Mouse (Mus musculus): Measurements from ENCODE around the gene Pgp.
A peak's percentile ranks its signal among the peaks of the same experiment; 100 is the strongest.
"Not testable (repeated sequence)": the region's sequence is repeated elsewhere in the genome, so short reads cannot be mapped to it uniquely, and the experiment has no call there.

Gene Pgp

DNA sequence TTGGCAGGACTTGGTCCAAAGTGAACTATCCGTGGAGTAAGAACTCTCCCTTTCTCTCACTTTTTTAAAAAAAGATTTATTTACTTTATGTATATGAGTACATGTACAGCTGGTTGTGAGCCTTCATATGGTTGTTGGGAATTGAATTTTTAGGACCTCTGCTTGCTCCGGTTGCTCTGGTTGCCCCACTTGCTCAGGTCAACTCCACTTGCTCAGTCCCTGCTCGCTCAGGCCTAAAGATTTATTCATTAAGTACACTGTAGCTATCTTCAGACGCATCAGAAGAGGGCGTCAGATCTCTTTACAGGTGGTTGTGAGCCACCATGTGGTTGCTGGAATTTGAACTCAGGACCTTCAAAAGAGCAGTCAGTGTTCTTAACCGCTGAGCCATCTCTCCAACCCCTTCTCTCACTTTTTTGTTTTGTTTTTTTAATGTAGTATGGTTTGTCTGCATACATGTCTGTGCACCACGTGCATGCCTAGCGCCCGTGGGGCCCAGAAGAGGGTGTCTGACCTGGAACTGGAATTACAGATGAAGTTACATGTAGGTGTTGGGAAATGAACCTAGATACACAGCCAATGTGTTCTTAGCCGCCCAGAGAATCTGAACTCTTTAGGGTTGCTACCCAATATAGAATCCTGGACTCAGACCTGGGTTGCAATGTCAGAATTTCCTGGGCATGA, 14.5 kb upstream of the Pgp start:
- not testable (repeated sequence) for DNase-seq (ENCODE audit: inconsistent age in 2 of 2, low spot score in 1 of 2)

DNA sequence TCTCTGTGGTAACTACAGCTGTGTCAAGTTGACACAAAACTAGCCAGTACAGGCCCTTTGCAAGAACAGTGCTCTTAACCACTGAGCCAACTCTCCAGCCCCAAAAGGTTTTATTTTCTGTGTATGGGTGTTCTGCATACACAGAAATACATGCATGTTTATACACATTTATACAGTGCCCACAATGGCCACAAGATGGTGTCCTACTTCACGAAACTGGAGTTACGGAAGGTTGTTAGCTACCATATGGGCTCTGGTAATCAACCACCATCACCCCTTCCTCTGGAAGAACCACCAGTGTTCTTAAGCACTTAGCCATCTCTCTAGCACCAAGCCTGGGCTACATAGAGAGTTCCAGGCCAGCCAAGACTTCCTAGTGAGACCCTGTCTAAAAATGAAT, 8.6 kb upstream of the Pgp start:
- peak in 1 of 2 experiments; percentile 77 for DNase-seq (ENCODE audit: inconsistent age in 2 of 2, low spot score in 1 of 2)

DNA sequence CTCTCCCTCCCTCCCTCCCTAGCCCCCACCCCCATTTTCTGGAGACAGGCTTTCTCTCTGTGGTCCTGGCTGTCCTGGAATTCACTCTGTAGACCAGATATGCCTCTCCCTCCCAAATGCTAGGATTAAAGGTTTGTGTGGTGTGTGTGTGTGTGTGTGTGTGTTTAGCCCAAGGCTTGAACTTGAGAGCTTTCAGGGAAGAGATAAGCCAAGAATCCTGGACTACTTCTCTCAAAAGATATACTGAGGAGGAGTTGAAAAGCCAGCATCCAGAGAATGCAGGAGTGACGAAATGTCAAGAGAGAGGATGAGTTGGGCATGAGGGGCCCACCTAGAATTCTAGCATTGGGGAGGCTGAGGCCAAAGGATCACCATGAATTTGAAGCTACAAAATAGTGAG, 7.3 kb upstream of the Pgp start:
- DNase-seq (ENCODE audit: inconsistent age in 2 of 2, low spot score in 1 of 2): no peak

DNA sequence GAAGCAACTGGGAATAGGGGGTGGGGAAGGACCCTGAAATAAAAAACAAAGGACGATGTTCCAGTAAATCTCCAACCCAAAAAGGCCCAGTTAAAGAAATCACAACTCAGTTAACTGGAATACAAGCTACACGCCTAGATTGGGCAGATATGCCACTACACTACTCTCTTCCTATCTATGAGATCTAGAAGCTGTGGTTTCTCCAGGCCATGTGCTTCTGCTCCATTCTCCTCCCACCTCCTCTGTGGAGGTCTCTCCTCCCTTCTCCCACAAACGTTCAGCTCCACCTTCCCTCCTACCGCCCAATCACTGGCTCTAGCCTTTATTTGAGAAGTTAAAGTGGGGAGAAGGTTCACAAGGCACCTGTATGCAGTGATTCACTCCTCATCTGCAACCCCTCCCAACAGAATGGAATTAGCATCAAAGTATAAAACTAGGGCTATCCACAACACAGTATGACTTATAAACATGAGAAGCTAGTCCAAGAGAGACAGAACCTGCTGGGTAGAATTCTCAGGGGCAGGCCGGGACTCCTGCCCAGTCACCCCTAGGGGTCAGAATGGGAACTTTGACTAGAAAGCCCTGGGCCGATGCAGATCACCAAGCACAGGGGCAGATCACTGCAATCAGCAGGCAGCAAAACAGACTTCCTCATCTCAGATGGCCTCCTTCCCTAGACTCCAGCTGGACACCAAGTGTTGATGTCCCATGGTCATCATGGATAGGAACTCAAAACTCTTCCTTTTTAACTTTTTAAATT, 6.6 kb upstream of the Pgp start:
- no peak for DNase-seq (ENCODE audit: inconsistent age in 2 of 2, low spot score in 1 of 2)

DNA sequence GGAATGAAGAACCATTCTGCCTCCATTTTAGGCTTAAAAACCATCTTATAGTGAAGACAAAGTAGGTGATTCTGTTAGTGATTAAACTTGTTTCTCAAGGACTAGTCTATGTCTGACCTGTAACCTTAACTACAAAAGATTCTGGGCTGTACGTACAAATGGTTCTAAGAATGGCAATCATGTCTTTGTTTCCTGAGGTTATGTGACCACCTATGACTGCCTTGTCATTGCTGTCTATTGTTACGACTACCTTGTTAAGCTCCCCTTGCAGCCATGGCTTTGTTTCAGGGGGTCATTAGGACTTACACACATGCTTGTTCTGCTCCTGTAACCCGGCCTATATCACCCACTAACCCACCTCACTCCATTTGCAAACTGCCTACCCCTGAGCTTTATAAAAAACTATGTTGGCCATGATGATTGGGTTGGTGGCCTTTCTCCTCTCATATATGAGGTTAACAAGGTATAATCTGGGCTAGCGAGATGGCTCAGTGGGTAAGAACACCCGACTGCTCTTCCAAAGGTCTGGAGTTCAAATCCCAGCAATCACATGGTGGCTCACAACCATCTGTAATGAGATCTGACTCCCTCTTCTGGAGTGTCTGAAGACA, 1.5 kb upstream of the Pgp start:
- no peak for DNase-seq (ENCODE audit: inconsistent age in 2 of 2, low spot score in 1 of 2)

DNA sequence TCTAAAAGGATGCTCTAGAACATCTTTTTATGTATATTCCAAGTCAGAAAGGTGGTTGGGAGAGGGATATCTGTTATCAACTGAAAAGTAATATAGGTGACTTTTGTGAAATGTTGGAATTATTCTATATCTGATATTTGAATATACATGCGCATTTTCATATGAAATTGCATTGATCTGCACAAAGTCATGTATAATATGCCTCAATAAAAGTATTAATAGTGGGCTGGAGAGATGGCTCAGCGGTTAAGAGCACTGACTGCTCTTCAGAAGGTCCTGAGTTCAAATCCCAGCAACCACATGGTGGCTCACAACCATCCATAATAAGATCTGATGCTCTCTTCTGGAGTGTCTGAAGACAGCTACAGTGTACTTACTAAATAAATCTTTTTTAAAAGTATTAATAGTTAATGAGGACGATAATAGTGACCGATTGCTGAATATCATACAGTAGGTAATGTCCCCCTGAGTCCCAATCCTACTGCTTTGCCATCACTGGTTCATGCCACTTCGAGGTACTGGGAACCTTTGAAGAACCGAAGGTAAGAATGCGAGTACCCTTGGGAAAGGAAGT, 769 bp upstream of the Pgp start:
- DNase-seq (ENCODE audit: inconsistent age in 2 of 2, low spot score in 1 of 2): no peak

DNA sequence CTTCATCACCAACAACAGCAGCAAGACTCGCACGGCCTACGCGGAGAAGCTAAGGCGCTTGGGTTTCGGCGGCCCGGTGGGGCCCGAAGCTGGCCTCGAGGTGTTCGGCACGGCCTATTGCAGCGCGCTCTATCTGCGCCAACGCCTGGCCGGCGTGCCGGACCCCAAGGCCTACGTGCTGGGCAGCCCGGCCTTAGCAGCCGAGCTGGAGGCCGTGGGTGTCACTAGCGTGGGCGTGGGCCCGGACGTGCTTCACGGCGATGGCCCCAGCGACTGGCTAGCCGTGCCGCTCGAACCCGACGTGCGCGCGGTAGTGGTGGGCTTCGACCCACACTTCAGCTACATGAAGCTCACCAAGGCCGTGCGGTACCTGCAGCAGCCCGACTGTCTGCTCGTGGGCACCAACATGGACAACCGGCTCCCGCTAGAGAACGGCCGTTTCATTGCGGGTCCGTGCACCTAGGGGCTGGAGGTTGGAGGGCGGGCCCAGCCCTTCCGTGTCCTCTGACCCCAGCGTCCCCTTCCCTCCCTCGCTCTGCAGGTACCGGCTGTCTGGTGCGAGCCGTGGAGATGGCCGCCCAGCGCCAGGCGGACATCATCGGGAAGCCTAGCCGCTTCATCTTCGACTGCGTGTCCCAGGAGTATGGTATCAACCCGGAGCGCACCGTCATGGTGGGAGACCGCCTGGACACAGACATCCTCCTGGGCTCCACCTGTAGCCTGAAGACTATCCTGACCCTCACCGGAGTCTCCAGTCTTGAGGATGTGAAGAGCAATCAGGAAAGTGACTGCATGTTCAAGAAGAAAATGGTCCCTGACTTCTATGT, 722 bp downstream of the Pgp start:
- DNase-seq (ENCODE audit: inconsistent age in 2 of 2, low spot score in 1 of 2): peak; percentile 72 to 80

DNA sequence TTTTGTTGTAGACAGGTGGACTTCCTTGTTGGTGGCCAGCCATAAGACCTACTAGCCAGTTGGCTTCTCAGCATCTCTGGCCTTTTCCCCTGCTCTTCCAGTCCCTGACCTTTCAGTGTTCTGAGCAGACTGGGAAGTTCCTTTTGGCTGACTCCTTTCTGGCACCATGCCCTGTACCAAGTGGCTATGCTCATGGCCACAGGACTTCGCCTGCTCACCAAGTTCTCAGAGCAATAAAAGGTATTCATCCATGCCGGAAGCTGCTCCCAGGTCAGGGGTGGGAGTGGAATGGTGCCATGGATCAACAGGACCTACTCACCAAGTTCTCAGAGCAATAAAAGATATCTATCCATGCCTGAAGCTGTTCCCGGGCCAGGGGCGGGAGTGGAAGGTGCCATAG, 2.3 kb downstream of the Pgp start:
- DNase-seq (ENCODE audit: inconsistent age in 2 of 2, low spot score in 1 of 2): peak; percentile 89 to 94

DNA sequence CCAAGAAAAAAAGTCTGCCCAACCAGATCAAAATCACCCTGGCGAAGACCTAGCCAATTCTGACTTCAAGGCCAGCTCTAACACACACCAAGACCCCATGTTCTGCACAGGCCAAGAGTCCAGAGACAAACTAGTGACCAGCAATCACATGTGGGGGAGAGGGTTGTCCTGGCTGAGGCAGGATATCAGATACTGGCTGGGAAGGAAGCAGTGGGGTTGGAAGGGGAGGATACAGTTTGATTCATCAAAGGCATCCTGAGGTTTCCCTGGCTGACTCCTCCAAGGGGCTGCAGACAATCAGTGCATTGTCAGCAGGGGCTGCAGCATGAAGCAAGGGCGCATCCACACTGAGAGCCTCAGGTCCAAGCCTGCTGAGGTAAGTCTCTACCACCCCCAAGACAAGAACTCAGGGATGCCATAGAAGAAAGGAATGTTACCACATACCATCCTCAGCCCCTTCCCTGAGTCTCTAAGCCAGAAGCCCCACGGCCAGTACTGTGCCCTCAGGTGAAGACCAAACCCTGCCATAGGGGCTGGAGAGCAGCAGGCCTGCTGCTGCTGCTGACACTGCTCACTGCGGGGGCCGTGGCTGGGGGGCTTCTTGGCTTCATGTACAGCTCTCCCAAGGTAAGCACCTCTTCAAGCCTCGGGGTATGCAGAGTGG, 3.6 kb downstream of the Pgp start, which contains the start of gene Bricd5:
Gene Bricd5, plus strand, starts transcription at position 273 of the 664 bp plus-strand sequence.
- DNase-seq (ENCODE audit: inconsistent age in 2 of 2, low spot score in 1 of 2): peak in 1 of 2 experiments; percentile 49

DNA sequence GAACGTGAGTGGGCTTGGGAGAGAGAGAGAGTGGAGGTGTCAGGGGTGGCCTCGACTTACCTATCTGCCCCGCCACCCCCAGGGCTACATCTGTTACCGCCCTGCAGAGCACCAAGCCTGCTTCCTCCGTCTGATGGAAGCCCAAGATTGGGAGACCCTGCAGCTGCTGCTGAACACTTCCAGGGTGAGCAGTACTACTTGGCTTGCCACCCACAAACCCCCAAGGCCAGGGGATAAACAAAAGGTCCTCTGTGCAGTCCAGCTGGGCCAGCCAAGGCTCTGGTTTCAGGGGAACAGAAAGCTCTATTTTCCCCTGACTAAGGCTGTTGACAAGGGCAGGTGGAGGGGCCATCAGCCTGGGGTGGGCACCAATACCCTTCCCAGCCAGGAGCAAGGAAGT, 4.4 kb downstream of the Pgp start:
- DNase-seq (ENCODE audit: inconsistent age in 2 of 2, low spot score in 1 of 2): peak in 1 of 2 experiments; percentile 58

DNA sequence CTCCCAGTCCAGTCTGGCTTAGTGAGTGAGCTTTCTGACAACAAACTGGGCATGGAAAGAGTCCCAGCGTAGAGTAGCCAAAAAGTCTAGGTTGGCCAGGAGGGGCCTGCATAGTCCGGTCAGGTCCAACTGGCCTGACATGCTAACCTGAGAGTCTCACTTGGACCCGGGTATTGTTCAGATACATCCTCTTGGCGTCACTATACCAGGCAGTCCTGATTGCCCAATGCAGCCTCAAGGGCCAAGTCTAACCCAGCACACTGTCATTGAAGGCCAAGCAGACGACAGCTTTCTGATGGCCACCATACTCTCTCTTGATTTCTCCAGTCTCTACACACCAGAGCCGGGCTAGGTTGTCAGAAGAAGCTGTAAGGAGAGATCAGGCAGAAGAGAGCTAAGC, 5.4 kb downstream of the Pgp start:
- DNase-seq (ENCODE audit: inconsistent age in 2 of 2, low spot score in 1 of 2): no peak

DNA sequence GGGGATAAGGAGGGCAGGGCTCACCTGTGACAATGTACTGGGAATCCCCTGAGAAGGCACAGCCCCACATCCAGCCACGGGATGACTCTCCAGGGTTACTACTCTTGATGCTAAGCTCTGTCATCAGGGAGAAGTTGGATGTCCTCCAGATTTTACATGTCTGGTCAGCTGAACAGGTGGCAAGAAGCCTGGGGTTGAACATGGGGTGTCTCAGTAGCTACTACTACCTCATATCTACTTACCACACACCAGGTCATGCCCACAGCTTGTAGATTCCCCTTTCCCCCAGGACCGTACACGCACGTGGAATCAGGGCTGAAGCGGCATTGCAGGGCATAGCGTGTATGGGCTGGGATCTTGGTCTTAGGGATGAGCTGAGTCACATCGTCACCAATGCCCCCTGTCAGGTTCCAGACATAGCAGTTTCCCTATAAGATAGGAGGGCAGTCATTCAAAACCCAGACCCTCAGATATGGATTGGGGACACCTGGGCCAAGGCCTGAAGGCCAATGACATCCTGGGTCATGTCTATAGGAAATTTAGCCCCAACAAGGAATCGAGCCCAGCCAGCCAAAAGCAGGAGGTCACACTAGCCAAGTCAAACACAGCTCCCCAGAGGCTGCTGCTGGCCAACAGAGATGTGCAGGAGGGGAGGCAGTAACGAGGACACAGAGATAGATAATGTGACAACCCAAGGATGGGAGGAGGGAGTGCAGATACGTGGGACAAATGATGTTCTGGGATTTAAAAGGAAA, 6.0 kb downstream of the Pgp start:
- peak in 1 of 2 experiments; percentile 50 for DNase-seq (ENCODE audit: inconsistent age in 2 of 2, low spot score in 1 of 2)

DNA sequence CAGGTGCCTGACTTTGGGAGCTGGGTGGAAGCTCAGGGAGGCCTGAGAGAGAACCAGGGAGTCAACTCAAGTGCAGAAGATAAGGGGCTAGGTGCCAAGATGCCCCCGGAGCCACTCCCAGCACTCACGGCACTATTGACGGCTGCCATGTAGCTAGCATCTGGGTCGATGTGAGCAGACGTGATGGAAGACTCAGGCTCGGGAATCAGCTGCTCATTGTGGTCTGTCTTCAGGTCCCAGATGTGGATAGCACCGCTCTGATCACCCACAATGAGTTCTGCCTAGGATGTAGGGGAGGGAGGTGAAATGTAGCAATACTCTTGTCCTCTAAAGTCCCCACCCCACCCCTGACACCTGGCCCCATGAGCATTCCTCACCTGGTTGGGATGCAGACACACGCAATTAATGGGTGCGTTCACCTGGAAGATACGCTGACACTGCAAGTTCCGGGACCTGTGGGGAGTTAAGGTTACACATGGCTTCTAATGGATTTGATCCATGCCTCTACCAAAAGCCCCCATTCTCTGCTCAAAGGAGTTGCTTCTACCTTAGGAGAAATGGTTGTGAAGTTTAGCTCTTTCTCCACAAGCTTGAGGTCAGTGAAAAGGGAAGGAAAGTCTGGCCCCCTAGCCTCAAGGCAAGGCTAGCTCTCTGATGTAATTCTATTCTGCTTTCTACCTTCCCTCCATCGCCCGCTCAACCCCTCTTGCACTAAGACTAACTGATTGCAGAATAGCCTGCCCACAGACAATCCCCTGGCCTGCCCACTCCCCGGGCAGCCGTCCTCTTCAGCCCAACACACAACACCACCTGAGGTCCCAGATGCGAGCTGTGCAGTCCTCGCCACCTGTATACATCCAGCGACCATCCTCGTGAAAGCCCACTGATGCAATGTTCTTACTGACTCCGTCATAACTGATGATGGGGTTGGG, 7.1 kb downstream of the Pgp start:
- no peak for DNase-seq (ENCODE audit: inconsistent age in 2 of 2, low spot score in 1 of 2)

DNA sequence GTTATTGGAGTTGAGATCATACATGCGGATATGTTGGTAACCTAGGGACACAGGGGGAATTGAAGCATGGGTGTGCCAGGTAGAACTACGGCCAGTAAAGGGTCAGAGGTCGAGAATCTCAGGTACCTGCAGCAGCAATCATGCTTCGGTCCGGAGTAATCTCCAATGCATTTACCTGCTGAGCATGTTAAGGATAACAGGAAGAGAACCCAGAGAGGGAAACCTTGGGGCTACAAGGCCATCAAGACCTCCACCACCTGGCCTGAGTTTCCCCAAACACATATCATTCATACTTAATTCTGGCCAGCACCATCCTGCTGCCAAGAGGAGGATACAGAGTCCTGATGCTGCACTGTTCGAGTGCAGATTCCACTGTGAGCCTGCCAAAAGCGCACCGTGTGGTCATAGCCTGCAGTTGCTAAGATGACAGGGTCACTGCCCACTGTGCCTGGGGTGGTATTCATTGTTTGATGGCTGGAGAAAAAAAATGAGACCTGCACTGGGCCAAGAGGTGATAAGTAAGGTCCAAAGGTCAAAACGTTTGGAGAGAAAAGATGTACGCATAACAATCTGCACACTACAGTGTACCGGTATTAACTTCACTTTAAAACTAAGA, 7.9 kb downstream of the Pgp start:
- peak in 1 of 2 experiments; percentile 63 for DNase-seq (ENCODE audit: inconsistent age in 2 of 2, low spot score in 1 of 2)

DNA sequence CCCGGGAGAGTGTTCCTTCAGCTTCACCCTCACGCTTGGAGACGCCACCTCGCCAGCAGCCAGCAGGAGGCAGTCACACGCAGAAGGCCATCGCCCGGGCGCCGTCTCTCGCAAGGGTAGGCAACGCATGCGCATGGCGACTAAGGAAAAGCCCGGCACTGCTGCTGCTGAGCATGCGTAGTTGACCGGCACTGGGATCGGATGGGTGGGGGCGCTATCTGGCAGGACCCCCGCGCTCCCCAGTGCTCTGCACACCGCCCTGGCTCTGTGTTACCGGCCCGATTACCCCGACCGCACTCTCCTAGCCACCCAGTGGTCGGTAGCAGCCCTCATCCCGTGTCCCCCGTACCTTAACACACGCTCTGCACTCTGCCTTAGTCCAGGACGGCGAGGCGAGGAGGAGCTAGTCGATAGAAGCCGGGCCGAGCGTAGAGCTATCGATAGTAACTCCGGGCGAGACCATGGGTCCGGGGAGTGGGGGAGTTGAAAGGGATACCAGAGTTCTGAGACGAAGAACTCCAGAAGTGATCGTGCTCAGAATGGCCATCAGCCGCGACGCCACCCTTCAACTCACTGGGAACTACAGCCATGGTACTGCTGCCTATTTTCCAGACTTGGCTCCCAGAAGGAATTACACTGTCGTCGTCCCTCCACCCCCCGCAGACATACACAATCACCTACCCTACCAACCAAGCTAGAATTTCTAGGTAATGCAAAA, 8.6 kb downstream of the Pgp start, which contains the start of gene Mlst8:
Gene Mlst8, minus strand, starts transcription at position 416 of the 718 bp plus-strand sequence.
- peak; percentile 98 to 100 for DNase-seq (ENCODE audit: inconsistent age in 2 of 2, low spot score in 1 of 2)

DNA sequence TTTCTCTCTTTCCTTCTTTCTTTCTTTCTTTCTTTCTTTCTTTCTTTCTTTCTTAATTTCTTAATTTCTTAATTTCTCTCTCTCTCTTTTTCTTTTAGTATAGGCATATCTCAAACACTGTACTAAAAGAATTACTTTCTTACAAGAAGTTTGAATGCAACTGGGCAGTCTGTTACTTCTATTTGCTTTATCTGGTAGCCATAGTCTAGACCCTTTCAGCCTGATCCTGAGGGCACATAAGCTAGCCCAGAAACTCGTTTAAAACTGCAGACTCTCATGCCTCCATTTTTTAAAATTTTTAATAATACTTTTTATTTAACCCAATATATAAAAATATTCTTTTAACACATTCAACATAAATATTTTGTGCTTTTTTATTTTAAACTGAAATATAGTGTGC, 9.2 kb downstream of the Pgp start:
- DNase-seq (ENCODE audit: inconsistent age in 2 of 2, low spot score in 1 of 2): no peak

DNA sequence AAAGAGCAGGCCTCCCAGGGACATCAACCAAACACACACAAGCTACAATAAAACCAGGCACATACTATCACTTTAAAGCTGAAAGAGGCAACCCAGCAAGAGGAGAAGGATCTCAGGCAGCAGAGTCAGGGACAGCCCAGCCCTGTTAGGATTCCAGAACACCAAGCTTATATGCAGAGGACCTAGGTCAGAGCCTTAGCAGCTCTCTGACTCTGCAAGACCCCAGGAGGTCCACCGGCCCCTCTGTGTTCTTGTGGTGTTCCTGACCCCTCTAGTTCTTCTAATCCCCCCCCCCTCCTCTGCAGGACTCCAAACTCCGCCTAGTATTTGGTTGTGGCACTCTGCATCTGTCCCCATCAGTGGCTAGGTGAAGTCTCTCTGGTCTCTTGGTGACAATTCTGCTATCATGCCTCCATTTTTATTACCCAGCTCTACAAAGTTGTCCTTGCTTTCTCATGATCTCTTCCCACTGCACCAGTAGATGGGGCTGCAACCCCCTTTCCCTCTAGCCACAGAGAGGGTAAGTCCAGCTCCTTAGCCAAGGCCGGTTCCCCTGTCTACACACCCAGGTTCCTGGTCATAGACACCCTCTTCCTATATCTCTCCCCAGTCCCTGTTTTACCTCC, 10.1 kb downstream of the Pgp start:
- DNase-seq (ENCODE audit: inconsistent age in 2 of 2, low spot score in 1 of 2): peak in 1 of 2 experiments; percentile 67

Data from adrenal gland, adult (tissue).